Mouse (Mus musculus) erythroid progenitor cell, adult 5-6 weeks (primary cell): ENCODE results near the gene Invs. TPM values are rescaled to one million over a fixed set of nuclear protein-coding genes. Genes with fewer than 3 reads are reported as not detected.
"Not testable (repeated sequence)": the region's sequence is repeated elsewhere in the genome, so short reads cannot be mapped to it uniquely, and the experiment has no call there.

ENCODE experiments used
- ATAC-seq: replicated peaks from 2 replicates; pipeline ENCODE4 v1.8.0; 2016; ENCODE audit warnings: moderate number of reproducible peaks, mild to moderate bottlenecking, moderate TSS enrichment, inconsistent platforms; ENCODE audit not compliant: poor library complexity, low FRiP score, severe bottlenecking
- total RNA-seq, 2 experiments: library from RNA; stranded (forward) in 1 of 2; stranded (reverse) in 1 of 2; fragments of 150-400 nt in 1 of 2; fragments of 186-747, 209-891 nt in 1 of 2; gene quantifications; 2 replicates each; pipeline versions ENCODE4 v1.2.3 to v1.2.4; 2015 to 2017; ENCODE audit warnings: low replicate concordance in 2 of 2

The Invs gene
- total RNA-seq, 2 experiments from 2014 or later: 0.98 to 2.1 TPM

DNA sequence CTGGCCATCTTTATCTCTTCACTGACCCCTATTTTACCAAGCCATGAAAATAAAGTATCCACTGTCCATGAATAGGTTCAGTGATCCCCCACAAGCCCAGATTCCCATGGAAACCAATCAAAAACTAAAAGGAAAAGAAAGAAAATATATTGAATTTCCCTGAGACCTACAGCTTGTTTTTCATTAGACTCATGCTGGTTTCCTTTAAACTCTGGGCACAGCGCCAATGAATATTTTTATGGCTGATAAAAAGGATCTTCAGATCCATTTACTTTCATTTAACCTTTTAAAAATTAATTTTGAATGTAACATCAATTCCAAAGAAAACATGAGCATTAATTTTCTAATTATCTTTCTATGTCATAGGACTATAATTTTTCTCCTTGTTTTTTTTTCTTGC lies 41.7 kb downstream of the Invs start:
- no peak for ATAC-seq

DNA sequence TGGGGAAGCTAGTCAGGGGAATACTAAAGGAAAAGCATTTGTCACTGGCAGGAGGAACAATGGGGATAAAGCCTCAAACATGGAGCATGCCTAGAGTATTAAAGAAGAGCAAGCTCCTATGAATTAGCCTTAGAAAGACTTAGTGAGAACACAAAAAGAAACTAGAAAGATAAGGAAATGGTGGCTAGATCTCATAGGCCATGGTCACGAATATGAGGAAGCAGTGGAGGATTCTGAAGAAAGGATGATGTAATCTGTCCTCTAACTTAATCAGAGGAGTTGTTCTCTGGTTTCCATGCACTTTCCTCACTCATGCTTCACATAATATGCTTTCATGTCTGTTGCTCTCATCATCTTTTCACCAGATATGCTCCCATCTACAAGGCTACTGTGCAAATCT lies 42.5 kb downstream of the Invs start:
- no peak for ATAC-seq

DNA sequence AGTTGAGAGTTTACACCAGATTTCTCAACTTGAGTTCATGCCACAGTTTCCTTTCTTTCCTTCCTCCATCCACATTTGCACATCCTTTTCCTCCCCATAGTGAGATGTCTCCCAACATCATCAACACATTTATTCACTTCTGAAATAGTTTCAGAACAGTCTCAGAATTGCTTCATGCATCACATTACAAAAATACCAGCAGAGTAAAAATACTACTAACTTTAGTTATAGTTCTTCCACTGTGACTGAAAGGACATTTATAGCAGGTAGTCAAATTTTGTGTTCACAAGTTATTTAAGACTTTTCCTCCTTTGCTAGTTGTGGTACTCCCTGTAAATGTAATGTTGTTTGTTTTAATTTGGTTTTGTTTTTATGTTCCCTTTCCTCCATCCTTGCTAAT lies 47.6 kb downstream of the Invs start:
- no peak for ATAC-seq

DNA sequence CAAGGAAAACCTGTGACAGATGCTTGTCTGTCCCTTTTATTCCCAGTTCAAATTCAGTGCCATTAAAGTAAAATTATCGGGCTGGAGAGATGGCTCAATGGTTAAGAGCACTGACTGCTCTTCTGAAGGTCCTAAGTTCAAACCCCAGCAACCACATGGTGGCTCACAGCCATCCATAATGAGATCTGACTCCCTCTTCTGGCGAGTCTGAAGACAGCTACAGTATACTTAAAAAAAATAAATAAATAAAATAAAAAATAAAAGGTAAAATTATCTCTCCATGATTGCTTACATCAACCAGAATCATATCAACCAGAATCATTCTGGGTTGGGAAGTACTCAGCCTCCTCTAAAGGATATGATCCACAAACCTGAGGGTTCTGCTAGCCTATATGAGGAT lies 48.5 kb downstream of the Invs start:
- ATAC-seq: no peak

DNA sequence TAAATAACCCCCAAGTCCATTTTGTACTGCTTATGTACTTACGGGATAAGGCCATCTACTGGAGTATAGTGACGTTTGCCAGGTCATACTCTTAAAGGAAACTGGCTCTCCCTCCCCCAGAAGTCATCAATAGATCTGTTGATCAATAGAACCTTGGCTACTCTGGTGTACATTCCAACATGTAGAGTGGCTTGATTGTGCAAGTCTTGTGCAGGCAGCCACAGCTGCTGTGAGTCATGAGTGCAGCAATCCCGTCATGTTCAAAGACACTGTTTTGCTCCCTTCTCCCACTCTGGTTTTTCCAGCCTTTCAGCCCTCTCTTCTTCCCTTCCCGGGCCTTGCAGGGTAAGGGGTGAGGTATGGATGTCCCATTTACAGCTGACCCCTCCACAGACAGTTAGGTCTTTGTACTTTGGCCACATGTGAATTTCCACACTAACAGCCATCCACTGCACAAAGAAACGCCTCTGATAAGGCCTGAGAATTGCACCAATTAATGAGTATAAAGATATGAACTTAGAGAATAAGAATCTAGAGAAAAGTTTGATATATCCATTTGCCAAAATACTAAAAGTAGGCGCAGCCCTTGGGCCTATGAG lies 53.0 kb downstream of the Invs start:
- no peak for ATAC-seq

DNA sequence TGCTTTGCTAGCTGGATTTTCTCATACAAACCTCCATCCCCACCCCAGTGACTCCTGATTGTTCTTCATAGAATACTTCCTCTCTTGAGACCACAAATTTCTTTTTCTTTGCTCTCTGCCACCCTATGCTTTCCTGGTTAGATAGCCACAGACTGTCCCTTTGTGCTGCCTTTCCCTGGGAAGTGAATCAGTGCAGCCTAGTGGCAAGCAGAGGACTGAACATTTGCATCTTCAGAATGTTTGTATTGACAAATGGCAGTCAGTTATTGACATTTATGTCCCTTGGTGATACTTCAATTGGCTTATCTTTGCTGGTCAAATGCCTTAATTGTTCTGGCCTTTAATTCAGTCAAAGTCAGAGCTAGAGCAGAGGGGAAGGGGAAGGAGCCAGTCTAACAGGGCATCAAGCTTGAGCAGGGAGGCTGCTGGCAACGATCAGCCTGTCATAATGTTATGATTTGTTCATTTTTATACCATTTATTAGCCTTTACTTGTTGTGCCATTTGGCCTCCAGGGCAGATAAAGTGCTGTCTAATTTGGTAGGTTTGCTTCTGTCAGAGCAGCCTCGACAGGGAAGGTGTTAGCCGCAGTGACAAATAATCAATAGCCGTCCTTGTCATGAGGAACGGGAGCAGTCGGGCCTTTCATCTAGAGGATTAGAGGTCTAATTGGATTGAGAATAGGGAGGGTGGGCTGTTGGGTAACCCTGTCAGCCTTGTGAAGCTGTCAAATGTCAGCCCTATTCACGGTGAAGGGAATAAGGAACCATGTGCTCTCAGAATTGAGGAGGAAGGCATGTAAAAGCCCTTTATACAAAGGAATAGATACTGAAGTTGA lies 55.6 kb downstream of the Invs start:
- no peak for ATAC-seq

DNA sequence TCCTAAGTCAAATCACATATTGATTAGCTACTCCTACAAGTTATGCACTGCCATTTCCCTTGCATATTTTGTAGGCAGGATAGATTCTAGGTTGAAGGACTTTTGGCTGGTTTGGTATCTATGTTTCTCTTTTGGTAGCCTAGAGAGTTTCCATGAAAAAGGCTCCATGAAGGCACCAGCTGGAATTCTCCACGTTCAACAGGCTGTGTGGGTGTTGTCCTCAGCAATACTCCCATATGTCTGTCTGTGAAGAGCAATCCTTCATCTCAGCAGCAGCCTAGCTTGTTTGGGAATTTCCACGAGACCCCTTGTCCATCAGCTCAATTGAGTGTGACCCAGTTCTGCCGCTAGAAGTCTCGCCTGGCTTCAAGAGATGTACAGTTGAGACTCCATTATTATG lies 63.1 kb downstream of the Invs start:
- ATAC-seq: no peak

DNA sequence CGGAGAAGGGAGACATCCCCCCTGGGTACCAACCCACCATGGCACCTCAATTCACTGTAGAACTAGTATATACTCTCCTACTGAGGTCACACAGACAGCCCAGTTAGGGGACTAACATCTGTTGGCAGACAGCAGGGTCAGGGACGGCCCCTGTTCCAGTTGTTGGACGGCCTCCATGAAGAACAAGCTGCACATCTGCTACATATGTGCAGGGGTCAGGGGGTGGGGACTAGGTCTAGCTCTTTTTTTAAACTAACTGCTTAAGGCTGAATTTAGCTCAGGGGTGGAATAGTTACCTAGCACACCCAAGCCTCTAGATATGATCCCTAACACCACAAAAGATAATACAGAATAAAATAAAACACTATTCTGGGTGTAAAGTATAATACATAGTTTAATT lies 82.8 kb downstream of the Invs start:
- ATAC-seq: no peak

DNA sequence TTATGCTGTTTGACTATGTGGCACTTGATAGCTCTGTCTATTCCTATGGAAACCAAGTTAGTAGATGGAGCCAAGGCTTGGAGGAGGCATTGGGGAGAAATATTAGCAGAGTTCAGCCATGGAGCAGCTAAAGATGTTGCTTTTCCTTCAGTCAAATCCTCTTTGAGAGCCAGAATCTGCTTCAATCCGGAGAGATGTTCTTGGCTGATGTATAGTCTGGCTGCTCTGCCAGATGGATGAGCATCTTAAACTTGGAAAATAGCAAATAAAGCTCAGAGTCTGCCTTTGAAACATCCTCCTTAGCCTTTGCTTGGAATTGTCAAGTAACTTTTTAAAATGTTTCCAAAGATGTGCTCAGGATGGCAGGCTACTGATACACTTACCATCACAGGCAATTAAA lies 91.5 kb downstream of the Invs start:
- ATAC-seq: no peak

DNA sequence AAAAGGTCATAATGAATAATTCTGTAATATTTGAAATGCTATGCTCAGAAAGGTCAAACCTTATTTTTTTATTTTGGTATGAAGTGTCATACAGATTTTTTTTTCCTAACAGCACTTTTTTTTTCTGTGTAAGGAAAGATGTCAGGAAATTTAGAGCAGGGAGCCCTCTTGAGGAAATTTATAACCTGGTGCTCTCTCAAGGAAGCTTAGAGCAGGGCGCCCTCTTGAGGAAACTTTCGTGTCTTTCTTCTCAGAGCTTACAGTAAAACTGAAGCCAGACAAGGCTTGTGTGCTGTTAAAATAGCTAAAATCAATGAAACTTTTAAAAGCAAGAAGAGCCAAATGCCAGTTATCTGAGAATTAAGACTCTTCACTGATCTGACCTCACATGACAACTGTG lies 101.4 kb downstream of the Invs start:
- no peak for ATAC-seq

DNA sequence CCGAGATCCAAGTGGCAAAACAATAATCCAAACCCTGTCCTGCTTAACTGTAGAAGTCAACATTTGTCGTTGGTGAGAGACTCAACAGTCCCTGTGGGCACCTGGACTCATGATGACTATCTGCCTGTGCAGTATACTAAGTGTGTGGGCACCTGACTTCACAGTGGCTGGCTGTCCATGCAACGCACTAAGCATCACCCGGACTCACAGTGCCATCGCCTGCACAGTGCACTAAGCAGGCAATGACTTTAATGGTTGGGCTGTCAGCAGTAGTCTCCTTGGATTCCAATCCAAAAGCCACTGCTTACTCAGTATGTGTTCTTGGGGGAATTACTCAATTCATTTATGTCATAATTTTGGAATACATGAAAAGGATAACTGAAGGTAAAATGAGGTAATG lies 102.9 kb downstream of the Invs start:
- ATAC-seq: no peak

DNA sequence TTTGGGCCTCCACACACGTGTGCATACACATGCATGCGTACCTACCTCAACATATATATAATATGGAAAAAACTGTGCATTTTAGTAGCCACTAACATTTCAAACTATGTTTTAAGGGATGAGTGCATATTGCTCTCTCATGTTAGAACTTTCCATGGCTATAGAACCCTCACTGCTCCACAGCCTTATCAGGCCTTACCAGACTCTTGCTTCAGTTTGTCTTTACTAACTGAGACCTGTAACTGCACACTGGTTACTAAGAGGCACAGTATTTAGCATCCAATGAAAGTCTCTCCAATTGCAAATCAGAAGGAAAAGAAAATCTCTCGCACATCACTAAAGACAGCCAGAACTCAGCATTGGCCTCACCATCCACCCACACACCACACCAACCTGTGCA lies 117.4 kb downstream of the Invs start:
- no peak for ATAC-seq

DNA sequence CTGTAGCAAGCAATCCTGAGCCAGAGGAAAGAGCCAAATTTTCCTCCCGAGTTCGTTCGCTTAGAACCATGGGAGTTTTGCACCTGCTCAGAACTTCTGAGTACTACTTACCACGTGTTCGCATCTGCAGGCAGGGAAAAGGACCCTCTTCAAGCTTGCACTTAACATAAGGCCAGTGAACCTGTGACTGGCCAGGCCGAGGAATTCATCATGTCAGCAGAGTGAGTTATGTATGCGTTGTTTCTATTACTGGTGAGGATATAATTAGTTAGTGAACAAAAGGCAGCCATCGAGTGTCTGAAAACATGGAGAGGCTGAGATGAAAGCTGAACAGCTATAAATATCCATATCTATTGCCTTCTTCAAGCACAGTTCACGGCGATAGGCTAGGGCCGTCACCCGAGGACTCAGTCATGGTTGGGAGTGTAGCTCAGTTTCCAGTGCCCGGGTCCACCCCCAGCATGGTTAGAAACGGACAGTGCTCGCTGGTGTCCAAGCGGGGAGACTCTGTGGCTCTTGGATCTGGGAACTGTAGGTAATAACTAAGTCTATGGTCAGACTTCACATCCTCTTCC lies 123.6 kb downstream of the Invs start:
- ATAC-seq: no peak

DNA sequence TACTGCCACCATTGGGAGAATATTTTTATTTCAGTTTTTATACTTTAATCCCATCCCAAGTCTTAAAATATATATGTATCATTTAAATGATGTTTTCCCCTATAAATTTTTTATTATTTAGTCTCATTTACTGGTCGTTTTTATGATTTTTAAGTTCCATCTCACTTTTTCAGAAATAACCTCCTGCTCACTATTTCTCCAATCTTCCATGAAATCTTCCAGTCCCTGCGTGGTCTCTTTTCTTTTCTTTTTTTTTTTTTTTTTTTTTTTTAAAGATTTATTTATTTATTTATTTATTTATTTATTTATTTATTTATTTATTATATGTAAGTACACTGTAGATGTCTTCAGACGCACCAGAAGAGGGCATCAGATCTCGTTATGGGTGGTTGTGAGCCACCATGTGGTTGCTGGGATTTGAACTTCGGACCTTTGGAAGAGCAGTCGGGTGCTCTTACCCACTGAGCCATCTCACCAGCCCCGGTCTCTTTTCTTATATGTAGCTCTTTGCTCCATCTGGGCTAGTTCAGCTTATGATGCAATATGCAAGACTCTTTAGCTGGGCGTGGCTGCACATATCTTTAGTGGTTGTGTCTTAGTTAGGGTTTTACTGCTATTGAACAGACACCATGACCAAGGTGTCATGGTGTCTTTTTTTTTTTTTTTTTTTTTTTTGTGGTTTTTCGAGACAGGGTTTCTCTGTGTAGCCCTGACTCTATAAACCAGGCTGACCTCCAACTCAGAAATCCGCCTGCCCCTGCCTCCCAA lies 126.3 kb downstream of the Invs start:
- ATAC-seq: not testable (repeated sequence)

DNA sequence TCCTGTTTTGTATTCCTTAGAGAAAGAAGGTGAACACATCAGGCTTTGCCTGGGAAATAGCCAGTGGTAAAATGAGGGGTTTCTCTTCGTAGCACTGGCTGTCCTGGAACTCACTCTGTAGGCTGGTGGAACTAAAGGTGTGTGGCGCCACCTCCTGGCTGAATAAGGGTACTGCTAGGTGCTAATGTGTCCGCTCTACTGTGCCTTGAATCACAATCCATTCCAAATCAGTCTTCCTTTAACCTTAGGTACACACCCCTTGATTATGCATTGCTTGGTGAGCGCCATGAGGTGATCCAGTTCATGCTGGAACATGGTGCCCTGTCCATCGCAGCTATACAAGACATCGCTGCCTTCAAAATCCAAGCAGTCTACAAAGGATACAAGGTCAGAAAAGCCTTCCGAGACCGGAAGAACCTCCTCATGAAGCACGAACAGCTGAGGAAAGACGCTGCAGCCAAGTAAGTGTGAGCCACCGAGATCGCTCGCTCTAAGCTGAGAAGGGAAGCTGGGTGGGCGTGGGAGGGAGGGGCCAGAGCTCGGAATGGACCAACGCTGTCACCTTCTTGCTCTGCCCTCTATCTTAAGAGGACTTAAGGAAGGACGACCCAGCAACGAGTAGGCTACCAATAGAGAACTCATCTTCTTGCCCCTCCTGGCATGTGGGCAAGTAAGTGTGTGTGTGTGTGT lies 127.9 kb downstream of the Invs start:
- ATAC-seq: no peak

DNA sequence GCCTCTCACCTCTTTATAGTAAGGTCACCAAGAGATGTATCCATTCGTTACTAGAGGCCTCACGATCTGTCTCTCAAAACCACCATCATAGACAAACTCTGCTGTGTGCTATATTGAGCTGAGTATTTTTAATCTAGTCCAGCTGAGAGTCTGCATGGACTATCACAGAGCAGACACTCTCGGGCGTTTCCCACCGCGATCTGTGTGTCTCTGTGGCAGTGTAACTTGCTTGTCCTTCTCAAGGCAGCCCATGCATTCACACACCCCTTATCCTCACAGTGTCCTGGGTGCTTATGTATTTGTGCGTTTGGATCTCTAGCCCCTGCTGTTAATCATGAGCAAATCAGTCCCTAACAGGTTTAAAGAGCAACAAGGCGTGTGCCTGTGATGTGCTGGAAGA lies 133.9 kb downstream of the Invs start:
- no peak for ATAC-seq

DNA sequence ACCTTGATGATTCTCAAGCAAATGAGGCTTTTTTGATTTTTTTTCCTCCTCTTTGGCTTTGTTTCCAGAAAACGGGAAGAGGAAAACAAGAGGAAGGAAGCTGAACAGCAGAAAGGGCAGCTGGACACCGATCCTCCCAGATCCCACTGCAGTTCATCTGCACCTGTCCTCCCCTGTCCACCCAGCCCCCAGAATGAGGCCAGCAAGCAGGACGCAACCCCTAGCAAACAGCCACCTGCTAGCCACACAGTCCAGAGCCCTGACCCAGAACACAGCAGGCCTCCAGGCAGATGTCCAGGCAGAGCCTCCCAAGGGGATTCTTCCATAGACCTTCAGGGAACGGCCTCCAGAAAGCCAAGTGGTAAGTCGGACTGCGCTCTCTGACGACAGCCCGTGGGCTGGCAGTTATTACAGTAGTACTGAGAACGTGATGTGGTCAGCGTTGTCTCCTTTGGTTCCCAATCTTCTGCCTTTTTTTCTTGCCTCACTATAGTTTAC lies 136.3 kb downstream of the Invs start:
- no peak for ATAC-seq

DNA sequence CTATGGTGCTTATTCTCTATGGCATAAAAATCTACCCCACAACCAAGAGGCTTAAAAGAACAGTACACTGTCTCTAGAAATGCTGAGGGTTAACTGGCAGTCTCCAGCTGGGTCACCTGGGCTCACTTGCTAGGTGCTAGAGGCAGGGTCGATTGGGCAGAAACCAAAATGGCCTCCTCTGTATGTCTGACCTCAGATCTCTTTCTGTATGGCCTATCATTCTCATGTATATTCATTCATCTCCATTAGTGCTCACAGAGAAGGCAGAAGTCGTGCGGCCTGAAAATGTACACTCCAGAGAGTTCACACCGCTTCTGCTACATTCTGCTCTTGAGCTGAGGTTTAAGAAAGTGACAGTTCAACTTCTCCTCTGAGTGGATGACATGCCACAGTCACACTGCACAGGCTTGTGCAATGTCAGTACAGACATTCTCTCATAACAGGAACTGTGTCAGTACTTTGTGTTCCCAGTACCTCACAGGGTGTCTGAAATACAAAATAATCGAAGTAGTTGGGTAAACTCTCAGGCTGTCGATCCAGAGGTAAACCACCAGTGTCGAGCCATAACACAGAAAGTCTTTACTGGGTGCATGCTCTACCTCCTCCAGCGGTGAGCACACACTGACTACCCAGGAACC lies 139.4 kb downstream of the Invs start:
- no peak for ATAC-seq

DNA sequence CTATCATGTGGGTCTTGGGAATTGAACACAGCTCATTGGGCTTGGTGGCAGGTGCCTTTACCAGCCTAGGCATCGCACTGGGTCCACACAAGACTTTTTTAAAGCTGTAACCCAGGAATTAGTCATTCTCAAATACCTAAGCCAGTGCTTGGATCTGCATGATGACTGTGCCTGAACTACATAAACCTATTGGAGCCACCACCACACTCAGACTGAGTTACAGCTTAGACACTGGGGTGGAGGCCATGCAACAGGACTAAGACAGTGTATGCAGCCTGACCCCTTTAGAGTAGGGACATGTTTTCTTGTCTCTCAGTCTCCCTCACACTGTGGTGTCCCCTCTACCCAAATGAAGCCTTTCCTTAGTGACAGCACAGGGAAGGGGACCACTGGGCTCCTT lies 143.1 kb downstream of the Invs start:
- no peak for ATAC-seq
